Mouse (Mus musculus) heart, postnatal 0 days (tissue): ENCODE data around the gene Pdzd3.

Source experiments
- CTCF ChIP-seq: IDR thresholded peaks from 2 replicates; pipeline ENCODE4 v1.5.1; 2016; ENCODE audit warnings: antibody characterized with exemption, control low read depth, low read depth
- EP300 ChIP-seq: IDR thresholded peaks from 2 replicates; pipeline ENCODE4 v1.6.1; 2016; ENCODE audit warnings: antibody characterized with exemption, low read depth

- TF ChIP-seq CTCF, result no peak
- no peak for TF ChIP-seq EP300
Observed at GRCm38 (mm10) chr9:44259014-44259413, 7.7 kb upstream of the Pdzd3 start.
